Mouse (Mus musculus) c-Kit-positive CD71-negative TER-119-negative erythroid progenitor cells, embryonic 14.5 days (primary cell): ENCODE data around the gene Gm49425.

Experiments
- DNase-seq: peaks from one replicate; pipeline ENCODE4 v3.0.0-alpha.2; 2013; ENCODE audit warnings: low read depth

Gene Gm49425

DNA sequence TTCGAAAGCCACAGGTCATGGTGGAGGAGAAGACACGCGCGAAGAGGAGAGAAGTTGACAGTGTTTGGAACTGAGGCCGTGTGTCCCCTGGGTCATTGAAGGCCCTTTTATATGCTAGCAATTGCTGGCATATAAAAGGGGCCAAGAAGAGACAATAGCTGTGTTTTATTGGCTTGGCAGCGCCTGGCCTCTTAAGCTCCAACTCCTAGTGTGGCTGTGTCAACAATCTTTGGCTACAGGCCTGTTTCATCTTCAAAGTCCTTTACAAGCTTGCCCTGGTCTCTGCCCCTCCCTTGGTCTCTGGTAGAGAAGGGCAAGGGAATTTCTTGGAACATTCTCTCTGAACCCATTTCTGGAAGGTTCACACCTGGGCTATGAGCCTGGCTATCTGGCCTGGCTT, 25.6 kb downstream of the Gm49425 start, which contains the start of gene Krt83:
TSS of gene Krt83 (minus strand) at position 82 of the 400 bp plus-strand sequence.
- DNase-seq, result no peak

DNA sequence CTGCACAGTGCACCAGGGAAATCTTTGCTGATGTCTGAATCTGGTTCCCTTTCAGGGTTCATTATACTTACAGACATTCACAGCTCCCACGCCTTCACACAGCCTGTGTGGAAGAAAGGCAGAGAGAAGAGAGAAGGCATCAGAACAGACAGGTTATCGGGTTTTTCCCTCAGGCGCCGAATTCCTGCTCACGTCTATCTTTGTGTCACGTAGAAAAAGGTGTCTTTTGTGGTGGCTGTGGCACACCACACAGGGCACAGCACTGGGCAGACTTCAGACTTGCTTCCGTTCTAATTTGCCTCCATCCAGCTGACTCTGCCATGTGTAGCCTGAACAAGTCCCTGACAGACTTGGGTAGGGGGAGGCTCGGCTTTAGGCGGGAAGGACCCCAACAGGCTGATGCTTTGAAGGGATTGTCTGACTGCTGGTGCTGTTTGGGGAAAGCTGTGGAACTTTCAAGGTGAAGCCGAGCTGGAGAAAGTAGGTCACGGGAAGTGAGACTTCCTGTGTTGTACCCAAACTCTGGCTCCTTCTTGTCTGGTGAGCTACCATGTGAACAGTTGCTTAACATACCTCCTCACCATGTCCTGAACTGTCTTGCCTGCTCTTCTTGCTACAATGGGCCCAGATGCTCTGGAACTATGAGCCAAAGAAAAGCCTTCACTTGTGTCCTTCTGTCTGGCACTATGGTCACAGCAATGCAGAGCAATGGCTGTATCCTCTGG, 31.0 kb downstream of the Gm49425 start:
- no peak for DNase-seq

DNA sequence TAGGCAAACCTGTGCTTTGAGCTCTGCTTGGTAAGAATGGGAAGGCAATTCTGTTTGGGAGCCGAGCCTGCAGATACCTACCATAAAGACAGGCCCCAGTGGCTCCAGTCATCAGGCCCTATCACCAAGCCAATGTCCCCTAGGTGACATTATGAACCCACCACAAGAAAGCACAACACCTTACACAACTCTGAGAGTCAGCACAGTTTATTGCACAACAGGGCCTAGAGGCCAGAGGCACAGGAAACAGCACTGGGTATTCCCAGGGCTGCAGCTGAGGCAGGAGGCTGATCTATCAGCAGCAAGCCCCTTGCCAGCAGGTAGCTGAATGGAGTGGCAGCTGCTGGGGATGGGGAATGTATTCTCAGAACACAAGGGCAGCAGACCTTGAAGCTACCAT, 32.1 kb downstream of the Gm49425 start:
- no peak for DNase-seq

DNA sequence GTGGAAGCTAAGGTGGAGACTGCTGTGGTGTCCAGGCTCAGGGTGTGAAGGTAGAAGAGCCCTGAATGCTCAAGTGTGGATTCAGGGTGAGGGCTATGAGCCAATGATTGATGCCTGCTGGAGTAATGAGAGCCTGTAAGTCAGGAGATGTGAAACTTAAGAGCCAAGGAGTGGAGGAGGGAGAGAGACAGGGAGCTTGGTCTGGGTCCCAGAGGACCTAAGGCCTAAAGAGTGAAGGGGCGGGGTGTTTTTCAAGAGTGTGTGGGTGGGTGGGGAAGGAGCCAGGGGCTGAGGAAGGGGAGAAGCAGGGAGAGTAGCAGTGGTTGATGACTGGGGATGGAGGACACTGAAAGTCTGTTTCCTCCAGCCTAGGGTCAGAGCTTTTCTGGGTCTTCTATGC, 33.4 kb downstream of the Gm49425 start:
- no peak for DNase-seq

DNA sequence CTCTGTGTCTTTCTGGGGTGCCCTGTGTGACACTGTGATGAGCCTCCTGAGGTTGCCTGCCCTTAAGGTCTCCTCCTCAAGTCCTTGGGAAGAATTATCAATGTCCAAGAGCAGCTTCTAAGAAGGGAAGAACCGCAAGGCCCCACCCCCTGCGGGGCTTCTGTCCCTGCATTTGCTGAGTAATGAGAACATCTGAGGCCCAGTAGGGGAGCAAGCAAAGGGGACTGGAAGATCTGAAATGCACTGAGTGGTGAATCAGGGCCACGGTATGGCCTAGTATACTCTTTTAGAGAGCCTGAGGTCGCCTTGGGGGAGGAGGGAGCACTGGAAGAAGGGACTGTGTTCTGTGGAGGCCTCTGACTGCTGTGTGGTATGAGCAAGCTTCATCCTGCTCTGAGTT, 35.0 kb downstream of the Gm49425 start:
- no peak for DNase-seq

DNA sequence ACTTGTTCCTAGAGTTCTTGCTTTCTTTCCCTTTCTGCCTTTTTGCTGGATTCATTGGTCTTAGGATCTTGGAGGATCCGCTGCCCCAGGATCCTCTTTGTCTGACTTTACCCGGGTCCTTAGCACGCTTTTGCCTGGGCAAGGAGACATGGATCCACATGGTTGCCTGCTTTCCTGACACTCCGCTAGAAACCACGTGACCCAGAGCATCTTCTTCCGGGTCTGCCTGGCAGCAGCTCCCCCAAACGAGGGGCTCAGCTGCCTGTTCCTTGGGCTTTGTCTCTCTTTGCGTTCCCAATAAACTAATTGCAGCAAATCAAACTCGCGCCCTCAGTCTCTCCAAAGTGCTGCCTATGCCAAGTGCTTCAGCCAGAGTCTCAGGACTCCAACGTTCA, 37.4 kb downstream of the Gm49425 start:
- no peak for DNase-seq

DNA sequence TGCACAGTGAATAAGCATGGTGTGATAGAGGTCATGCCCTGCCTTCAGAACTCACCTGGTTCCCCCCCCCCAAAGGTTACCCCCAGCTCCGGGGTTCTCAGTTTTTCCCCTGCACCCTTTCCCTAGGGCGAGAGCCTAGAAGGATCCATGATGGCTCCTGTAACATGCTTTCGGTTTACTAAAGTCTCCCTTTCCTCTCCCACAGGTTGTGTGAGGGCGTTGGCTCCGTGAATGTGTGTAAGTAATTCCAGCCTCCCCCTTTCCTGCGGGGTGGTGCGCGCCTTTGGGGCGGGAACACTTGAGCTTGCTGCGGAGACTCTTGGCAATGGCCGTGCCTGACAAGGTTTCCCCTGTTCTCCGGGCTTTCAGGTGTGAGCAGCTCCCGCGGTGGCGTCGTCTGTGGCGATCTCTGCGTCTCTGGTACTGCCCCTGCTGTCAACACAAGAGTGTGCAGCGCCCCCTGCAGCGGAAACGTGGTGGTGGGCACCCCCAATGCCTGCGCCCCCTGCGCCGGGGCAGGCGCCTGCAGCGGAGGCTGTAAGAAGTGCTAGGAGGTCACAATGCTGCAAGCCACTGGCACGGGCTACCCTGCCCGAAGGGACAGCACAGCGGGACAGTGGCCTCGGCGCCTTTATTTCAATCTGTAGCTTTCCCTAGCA, 37.9 kb downstream of the Gm49425 start:
- peak; percentile 38 for DNase-seq

DNA sequence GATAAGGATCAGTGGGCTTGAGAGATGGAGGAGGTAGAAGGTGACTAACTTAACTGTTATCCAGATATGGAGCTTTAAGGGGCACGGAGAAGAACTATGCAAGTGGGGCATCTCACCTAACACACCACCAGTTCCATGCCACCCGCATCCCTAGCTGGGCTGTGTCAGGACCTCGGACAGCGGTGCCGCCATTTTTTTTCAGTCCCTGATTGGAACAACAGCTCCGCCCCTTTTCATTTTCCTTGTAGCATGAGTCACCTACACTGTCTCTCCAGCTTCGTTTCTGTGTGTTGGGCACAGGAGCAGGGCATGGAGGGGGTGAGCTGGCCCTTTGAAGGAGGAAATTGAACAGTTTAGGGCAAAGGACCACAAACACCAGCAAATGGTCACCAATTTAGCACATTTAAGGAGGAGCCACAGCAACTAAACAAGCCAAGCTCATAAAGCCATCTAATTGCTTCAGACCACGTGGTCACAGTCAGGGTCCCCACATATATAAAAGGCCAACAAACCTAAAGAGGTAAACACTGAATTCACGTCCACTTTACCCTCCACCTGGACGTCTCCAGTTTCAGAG, 44.0 kb downstream of the Gm49425 start, which contains the start of gene Krt86:
TSS of gene Krt86 (plus strand) at position 527 of the 577 bp plus-strand sequence.
- DNase-seq, result peak; percentile 58

DNA sequence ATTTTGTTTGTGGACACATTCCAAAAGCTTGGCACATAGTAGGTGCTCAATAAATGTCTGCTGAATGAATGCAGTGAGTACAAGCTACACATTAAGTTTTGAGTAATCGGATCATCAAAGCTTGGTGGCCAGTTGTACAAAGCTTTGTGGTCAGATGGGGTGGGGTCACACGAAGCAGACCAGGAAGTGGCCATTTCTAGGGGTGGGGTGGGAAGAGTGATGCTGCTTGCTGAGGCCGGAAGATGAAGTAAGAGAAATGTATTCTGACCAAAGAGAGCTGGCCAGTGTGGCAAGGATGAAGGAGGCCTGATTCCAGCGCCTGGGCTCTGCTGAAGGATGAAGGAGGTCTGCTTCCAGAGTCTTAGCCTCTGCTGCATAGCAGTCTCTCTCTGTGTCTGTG, 48.0 kb downstream of the Gm49425 start:
- no peak for DNase-seq
